14 mouse cellular contexts compared by ENCODE assay signal in the genomic region with DNA sequence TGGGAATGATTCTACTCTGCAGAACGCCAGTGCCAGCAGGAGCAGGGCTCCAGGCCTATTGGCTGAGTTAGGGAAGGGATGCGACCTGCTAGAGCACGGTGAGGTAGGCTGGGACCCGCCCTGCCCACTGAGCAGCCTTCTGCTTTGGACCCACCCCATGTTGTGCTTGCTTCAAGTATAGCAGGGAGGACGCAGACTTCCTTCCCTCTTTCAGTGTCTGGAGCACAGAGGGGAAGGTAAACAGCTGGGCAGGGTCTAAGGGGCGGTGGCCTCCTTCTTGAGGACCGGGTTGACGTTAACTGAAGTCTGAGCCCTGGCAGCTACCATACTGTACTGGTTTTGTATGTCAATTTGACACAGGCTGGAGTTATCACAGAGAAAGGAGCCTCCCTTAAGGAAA.
"Had no signal": no experiment of that assay in that cellular context is flagged by ENCODE, and none has a peak within 500 bp of the region (broad histone marks: within the 10 kb centered on the region; RNA-seq: fewer than 3 reads in every experiment).

No protein-coding gene starts in this region.

- H3K4me1 ChIP-seq: liver, embryonic 15.5 days; megakaryocyte, embryonic 14.5 days had no signal

- H3K4me3 ChIP-seq: kidney, embryonic 15.5 days; left cerebral cortex, adult 2 months; limb, embryonic 10.5 days; liver, embryonic 15.5 days; megakaryocyte, embryonic 14.5 days had no signal

- H3K9ac ChIP-seq: kidney, embryonic 15.5 days; liver, embryonic 15.5 days had no signal

- H3K9me3 ChIP-seq: kidney, embryonic 15.5 days; limb, embryonic 10.5 days; liver, embryonic 15.5 days; megakaryocyte, embryonic 14.5 days had no signal

- H3K27ac ChIP-seq: kidney, embryonic 15.5 days; left cerebral cortex, adult 2 months; limb, embryonic 10.5 days; liver, embryonic 15.5 days; macrophage; stomach, postnatal 0 days had no signal

- H3K27me3 ChIP-seq: kidney, embryonic 15.5 days; liver, embryonic 15.5 days had no signal

- ATAC-seq: intestine, embryonic 16.5 days had no signal

- H3K4me2 ChIP-seq: kidney, embryonic 15.5 days; liver, embryonic 11.5 days; liver, embryonic 15.5 days; midbrain, embryonic 11.5 days had no signal

- DNase-seq: kidney, adult 2 months; kidney, postnatal 14 days; right cerebral cortex, postnatal 14 days; thymus, postnatal 4 days had no signal

- H3K36me3 ChIP-seq: kidney, embryonic 15.5 days; limb, embryonic 10.5 days; liver, embryonic 15.5 days had no signal
